In the genomic region with DNA sequence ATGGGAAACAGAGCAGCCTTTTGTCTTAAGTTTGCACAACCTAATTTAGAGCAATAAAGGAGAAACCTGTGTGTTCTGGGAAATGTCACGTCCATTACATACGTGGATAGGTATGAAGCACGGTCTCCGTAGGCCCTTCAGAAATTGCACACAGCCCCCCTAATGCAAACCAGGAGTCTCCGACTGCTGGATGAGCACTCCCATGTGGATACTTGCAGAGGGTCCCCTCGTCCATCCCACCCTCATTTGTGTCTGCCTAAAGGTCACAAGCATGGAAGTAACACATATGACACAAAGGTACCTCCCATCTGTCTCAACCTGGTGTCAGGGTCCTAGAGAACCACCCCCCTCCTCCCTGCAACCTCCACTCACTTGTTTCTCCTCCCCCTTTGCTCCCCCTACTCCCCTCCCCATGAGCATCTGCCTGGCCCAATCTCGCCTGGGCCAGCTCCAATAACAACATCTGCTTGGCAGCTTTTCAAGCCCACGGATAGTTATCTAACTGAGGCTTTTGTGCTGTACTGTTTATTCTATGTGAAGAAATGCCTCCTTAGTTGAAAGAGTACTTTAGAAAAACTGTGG, we compare ENCODE assay signal across 8 mouse cellular contexts.
DNase-seq lines count a peak whose midpoint lies in the region; ATAC-seq lines count a peak whose summit lies in the region.

No protein-coding gene starts in this region.

- H3K27ac ChIP-seq in hindbrain, embryonic 11.5 days (ENCODE audit: low read depth, low read length) = no peak overlapping the region

- H3K27me3 ChIP-seq in hindbrain, embryonic 11.5 days (ENCODE audit: control insufficient read depth, insufficient read depth, low read length) = no peaks in the 10 kb centered on the region

- no peaks in the 10 kb centered on the region for H3K4me1 ChIP-seq in hindbrain, embryonic 11.5 days (replicated peaks; ENCODE audit: control insufficient read depth, insufficient read depth, low read length)

- DNase-seq in right cerebral cortex, adult 2 months (ENCODE audit: low spot score in 2 of 2) = peak; percentile 42 to 50
- DNase-seq in right cerebral cortex, postnatal 25 days = no peak
- DNase-seq in forelimb bud, embryonic 11.5 days (ENCODE audit: low read depth, low spot score) = peak; percentile 51
- peak; percentile 20 for DNase-seq in hindbrain, embryonic 11.5 days (ENCODE audit: low spot score)
- DNase-seq in left cerebral cortex, postnatal 4 days = peak; percentile 42
- DNase-seq in neural tube, embryonic 10.5 days (ENCODE audit: extremely low spot score, low spot score) = peak; percentile 44
- DNase-seq in spleen, adult 12 weeks (ENCODE audit: low spot score) = no peak
- DNase-seq in spleen, postnatal 36 days (ENCODE audit: low spot score in 2 of 2) = no peak

- no peaks in the 10 kb centered on the region for H3K36me3 ChIP-seq in hindbrain, embryonic 11.5 days (ENCODE audit: control insufficient read depth, insufficient read depth, low read length)

- WGBS in hindbrain, embryonic 11.5 days = 50% methylated on average over 8 of the region's 8 CpGs

- no peak overlapping the region for H3K4me2 ChIP-seq in hindbrain, embryonic 11.5 days (replicated peaks; ENCODE audit: low read depth, low read length)

- no peak overlapping the region for H3K9ac ChIP-seq in hindbrain, embryonic 11.5 days (ENCODE audit: low read depth, low read length)

- H3K9me3 ChIP-seq in hindbrain, embryonic 11.5 days (ENCODE audit: control insufficient read depth, low read length) = no peaks in the 10 kb centered on the region

- peak; percentile 17; the same call in 1 of the 2 replicates for ATAC-seq in hindbrain, embryonic 11.5 days (ENCODE audit: low FRiP score)

- intact Hi-C loops in left cerebral cortex, postnatal 4 days (cut with DNase I) = no loop called here

- H3K4me3 ChIP-seq in hindbrain, embryonic 11.5 days (ENCODE audit: low read depth, low read length) = no peak overlapping the region

Comparison
In these comparisons a context has a peak if more than half of its experiments do, and no peak if none do; other contexts are left out.
1. DNase-seq: peak in right cerebral cortex, adult 2 months (2 of 2), forelimb bud, embryonic 11.5 days (single experiment), hindbrain, embryonic 11.5 days (single experiment), left cerebral cortex, postnatal 4 days (single experiment) and neural tube, embryonic 10.5 days (single experiment); none in right cerebral cortex, postnatal 25 days (single experiment), spleen, adult 12 weeks (single experiment) and spleen, postnatal 36 days (0 of 2).